Mouse (Mus musculus): ENCODE results near the gene Tmc2. TPM values are rescaled to one million over a fixed set of nuclear protein-coding genes. Genes with fewer than 3 reads are reported as not detected.

Tmc2 gene
- not detected in 2 replicates for polyA plus RNA-seq (2015; fragmentation: Nextera tagmentation; extraction: Ambion mirVana)

- no peaks in the 10 kb centered on the region for H3K36me3 ChIP-seq (ENCODE audit: poor library complexity, severe bottlenecking)
- ATAC-seq = no peak
- H3K27me3 ChIP-seq = no peaks in the 10 kb centered on the region
- no peak within 1 kb of the TSS for H3K9ac ChIP-seq
- WGBS = 95% methylated on average over 16 of the region's 16 CpGs
- no peak within 1 kb of the TSS for H3K27ac ChIP-seq
- H3K4me3 ChIP-seq = no peak within 1 kb of the TSS
- no peak within 1 kb of the TSS for H3K4me2 ChIP-seq
- H3K4me1 ChIP-seq = no peaks in the 10 kb centered on the region
- H3K9me3 ChIP-seq (replicated peaks) = 0 out of 2 replicates have a peak, but pooled peaks cover 3% of the 10 kb centered on the region
Measured at GRCm38 (mm10) chr2:130194894-130195293, at the start of gene Tmc2. Gene Tmc2, plus strand, starts transcription at chr2:130195194.

- H3K9ac ChIP-seq = no peak overlapping the region
- no peaks in the 10 kb centered on the region for H3K36me3 ChIP-seq (ENCODE audit: poor library complexity, severe bottlenecking)
- no peak overlapping the region for H3K4me3 ChIP-seq
- H3K9me3 ChIP-seq (replicated peaks) = no peaks in the 10 kb centered on the region
- H3K4me2 ChIP-seq = no peak overlapping the region
- WGBS = 55% methylated on average over 5 of the region's 5 CpGs
- H3K27me3 ChIP-seq = no peaks in the 10 kb centered on the region
- H3K4me1 ChIP-seq = no peaks in the 10 kb centered on the region
- ATAC-seq = peak; percentile 62
- peak overlapping the region; percentile 14; the same call in 1 of the 2 replicates for H3K27ac ChIP-seq
Measured at GRCm38 (mm10) chr2:130146089-130146668, 48.8 kb upstream of the Tmc2 start.

- Histone ChIP-seq H3K4me1 (peaks cover 7% of the 10 kb centered on the region; the same call in 1 of the 2 replicates), H3K9me3 (replicated peaks) (no peaks in the 10 kb centered on the region), H3K9ac (no peak overlapping the region), H3K4me3 (no peak overlapping the region), H3K27ac (no peak overlapping the region), H3K36me3 (ENCODE audit: poor library complexity, severe bottlenecking) (no peaks in the 10 kb centered on the region), H3K27me3 (no peaks in the 10 kb centered on the region), H3K4me2 (no peak overlapping the region)
- ATAC-seq = no peak
- WGBS = 74% methylated on average over 3 of the region's 3 CpGs
Measured at GRCm38 (mm10) chr2:130155171-130155570, 39.8 kb upstream of the Tmc2 start.

- H3K36me3 ChIP-seq (ENCODE audit: poor library complexity, severe bottlenecking) = no peaks in the 10 kb centered on the region
- no peak overlapping the region for H3K9ac ChIP-seq
- no peak overlapping the region for H3K27ac ChIP-seq
- H3K27me3 ChIP-seq = no peaks in the 10 kb centered on the region
- H3K4me1 ChIP-seq = peaks cover 7% of the 10 kb centered on the region; the same call in 1 of the 2 replicates
- H3K9me3 ChIP-seq (replicated peaks) = no peaks in the 10 kb centered on the region
- ATAC-seq = no peak
- H3K4me2 ChIP-seq = no peak overlapping the region
- no peak overlapping the region for H3K4me3 ChIP-seq
Measured at GRCm38 (mm10) chr2:130155851-130156250, 39.1 kb upstream of the Tmc2 start.

- peak; percentile 67 for ATAC-seq
- H3K27me3 ChIP-seq = no peaks in the 10 kb centered on the region
- H3K36me3 ChIP-seq (ENCODE audit: poor library complexity, severe bottlenecking) = no peaks in the 10 kb centered on the region
- H3K9ac ChIP-seq = no peak overlapping the region
- H3K27ac ChIP-seq = peak overlapping the region; percentile 35
- no peaks in the 10 kb centered on the region for H3K9me3 ChIP-seq (replicated peaks)
- H3K4me3 ChIP-seq = no peak overlapping the region
- peaks cover 7% of the 10 kb centered on the region; the same call in 1 of the 2 replicates for H3K4me1 ChIP-seq
- H3K4me2 ChIP-seq = no peak overlapping the region
- 48% methylated on average over 14 of the region's 14 CpGs for WGBS
Measured at GRCm38 (mm10) chr2:130157231-130158087, 37.5 kb upstream of the Tmc2 start.

- WGBS = 55% methylated on average over 4 of the region's 4 CpGs
Measured at GRCm38 (mm10) chr2:130158088-130158437, 36.9 kb upstream of the Tmc2 start.

GRCm38 (mm10) chr2:130162701-130163100 lies 32.3 kb upstream of the Tmc2 start:
- ATAC-seq = no peak
- 87% methylated on average over 5 of the region's 5 CpGs for WGBS
- Histone ChIP-seq H3K4me1 (peaks cover 7% of the 10 kb centered on the region), H3K36me3 (ENCODE audit: poor library complexity, severe bottlenecking) (peaks cover 15% of the 10 kb centered on the region), H3K9me3 (replicated peaks) (no peaks in the 10 kb centered on the region), H3K9ac (no peak overlapping the region), H3K27ac (no peak overlapping the region), H3K4me3 (no peak overlapping the region), H3K27me3 (no peaks in the 10 kb centered on the region), H3K4me2 (no peak overlapping the region)

More at GRCm38 (mm10) chr2:130158088-130158437, 36.9 kb upstream of the Tmc2 start:
- Histone ChIP-seq H3K36me3 (ENCODE audit: poor library complexity, severe bottlenecking) (no peaks in the 10 kb centered on the region), H3K27ac (peak overlapping the region; percentile 35), H3K9me3 (replicated peaks) (no peaks in the 10 kb centered on the region), H3K4me2 (no peak overlapping the region), H3K4me3 (no peak overlapping the region), H3K4me1 (peaks cover 7% of the 10 kb centered on the region; the same call in 1 of the 2 replicates), H3K9ac (no peak overlapping the region), H3K27me3 (no peaks in the 10 kb centered on the region)
- ATAC-seq = no peak

- Histone ChIP-seq H3K4me3 (no peak overlapping the region), H3K9me3 (replicated peaks) (no peaks in the 10 kb centered on the region), H3K36me3 (ENCODE audit: poor library complexity, severe bottlenecking) (peaks cover 42% of the 10 kb centered on the region), H3K4me1 (peaks cover 3% of the 10 kb centered on the region; the same call in 1 of the 2 replicates), H3K27ac (no peak overlapping the region), H3K27me3 (no peaks in the 10 kb centered on the region), H3K4me2 (no peak overlapping the region), H3K9ac (no peak overlapping the region)
- 63% methylated on average over 9 of the region's 9 CpGs for WGBS
- ATAC-seq = peak; percentile 72
Measured at GRCm38 (mm10) chr2:130166311-130167214, 28.4 kb upstream of the Tmc2 start.

- H3K4me3 ChIP-seq = no peak overlapping the region
- no peaks in the 10 kb centered on the region for H3K9me3 ChIP-seq (replicated peaks)
- peaks cover 55% of the 10 kb centered on the region for H3K36me3 ChIP-seq (ENCODE audit: poor library complexity, severe bottlenecking)
- H3K4me2 ChIP-seq = no peak overlapping the region
- 50% methylated on average over 3 of the region's 3 CpGs for WGBS
- no peak overlapping the region for H3K27ac ChIP-seq
- H3K4me1 ChIP-seq = peaks cover 3% of the 10 kb centered on the region; the same call in 1 of the 2 replicates
- H3K9ac ChIP-seq = no peak overlapping the region
- no peaks in the 10 kb centered on the region for H3K27me3 ChIP-seq
- ATAC-seq = no peak
Measured at GRCm38 (mm10) chr2:130167861-130168260, 27.1 kb upstream of the Tmc2 start.

GRCm38 (mm10) chr2:130171674-130172073 lies 23.3 kb upstream of the Tmc2 start:
- H3K27ac ChIP-seq = no peak overlapping the region
- 88% methylated on average over 2 of the region's 2 CpGs for WGBS
- H3K4me1 ChIP-seq = peaks cover 3% of the 10 kb centered on the region
- H3K27me3 ChIP-seq = no peaks in the 10 kb centered on the region
- peaks cover 80% of the 10 kb centered on the region for H3K36me3 ChIP-seq (ENCODE audit: poor library complexity, severe bottlenecking)
- no peak overlapping the region for H3K9ac ChIP-seq
- H3K4me3 ChIP-seq = no peak overlapping the region
- no peaks in the 10 kb centered on the region for H3K9me3 ChIP-seq (replicated peaks)
- ATAC-seq = no peak
- H3K4me2 ChIP-seq = no peak overlapping the region

- H3K4me2 ChIP-seq = peak overlapping the region; percentile 87
- H3K4me1 ChIP-seq = peaks cover 22% of the 10 kb centered on the region
- 76% methylated on average over 8 of the region's 8 CpGs for WGBS
- H3K27ac ChIP-seq = no peak overlapping the region
- no peak for ATAC-seq
- H3K27me3 ChIP-seq = no peaks in the 10 kb centered on the region
- H3K4me3 ChIP-seq = peak overlapping the region; percentile 6; the same call in 1 of the 2 replicates
- H3K9me3 ChIP-seq (replicated peaks) = no peaks in the 10 kb centered on the region
- H3K9ac ChIP-seq = peak overlapping the region; percentile 100
- peaks cover 51% of the 10 kb centered on the region for H3K36me3 ChIP-seq (ENCODE audit: poor library complexity, severe bottlenecking)
Measured at GRCm38 (mm10) chr2:130176820-130177219, 18.2 kb upstream of the Tmc2 start.

GRCm38 (mm10) chr2:130178381-130178705 lies 16.7 kb upstream of the Tmc2 start:
- WGBS = 0% methylated on average over 11 of the region's 11 CpGs
- no peak for ATAC-seq

More at GRCm38 (mm10) chr2:130178381-130178705, 16.7 kb upstream of the Tmc2 start:
- H3K9ac ChIP-seq = peak overlapping the region; percentile 100
- H3K36me3 ChIP-seq (ENCODE audit: poor library complexity, severe bottlenecking) = peaks cover 36% of the 10 kb centered on the region
- H3K9me3 ChIP-seq (replicated peaks) = no peaks in the 10 kb centered on the region
- peaks cover 22% of the 10 kb centered on the region for H3K4me1 ChIP-seq
- H3K4me3 ChIP-seq = peak overlapping the region; percentile 99
- no peaks in the 10 kb centered on the region for H3K27me3 ChIP-seq
- peak overlapping the region; percentile 97 for H3K27ac ChIP-seq
- peak overlapping the region; percentile 87 for H3K4me2 ChIP-seq

All from forebrain, embryonic 13.5 days (tissue).